Mouse (Mus musculus): ENCODE measurements around the gene Slf2. TPM values are rescaled to one million over a fixed set of nuclear protein-coding genes. Genes with fewer than 3 reads are reported as not detected.

Gene Slf2
- total RNA-seq (2023): 10 to 100 TPM; 25.6 to 26.8 TPM

DNA sequence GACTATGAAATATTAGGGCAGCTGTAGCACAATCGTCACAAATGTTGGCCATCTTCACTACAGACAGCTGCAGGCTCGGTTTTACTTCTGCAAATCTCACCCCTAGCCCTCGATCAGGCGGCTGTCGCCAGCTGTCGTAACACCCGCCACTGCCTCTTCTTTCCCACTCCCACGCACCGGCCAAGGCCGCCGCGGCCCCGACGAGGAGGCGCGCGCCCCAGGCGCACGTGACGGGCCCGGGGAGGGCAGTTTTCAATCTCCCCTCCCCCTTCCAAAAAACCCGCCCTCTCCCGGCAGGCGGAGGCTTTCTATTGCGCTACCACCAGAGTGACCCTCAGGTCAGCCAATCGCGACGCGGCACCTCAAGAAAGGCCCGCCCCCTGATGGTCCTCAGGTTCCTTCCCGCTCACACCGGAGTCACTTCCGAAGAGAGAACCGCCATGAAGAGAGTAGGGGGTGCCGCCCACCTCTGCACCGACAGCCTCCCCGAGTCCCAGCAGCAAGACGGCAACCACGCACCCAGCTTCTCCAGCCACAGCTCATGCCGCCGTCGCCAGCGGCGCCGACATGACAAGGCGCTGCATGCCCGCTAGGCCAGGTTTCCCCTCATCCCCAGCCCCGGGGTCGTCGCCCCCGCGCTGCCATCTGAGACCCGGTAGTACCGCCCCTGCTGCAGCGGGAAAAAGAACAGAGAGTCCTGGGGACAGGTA lies at the start of gene Slf2:
Slf2 (plus strand) TSS at position 408 of the 710 bp plus-strand sequence.

DNA sequence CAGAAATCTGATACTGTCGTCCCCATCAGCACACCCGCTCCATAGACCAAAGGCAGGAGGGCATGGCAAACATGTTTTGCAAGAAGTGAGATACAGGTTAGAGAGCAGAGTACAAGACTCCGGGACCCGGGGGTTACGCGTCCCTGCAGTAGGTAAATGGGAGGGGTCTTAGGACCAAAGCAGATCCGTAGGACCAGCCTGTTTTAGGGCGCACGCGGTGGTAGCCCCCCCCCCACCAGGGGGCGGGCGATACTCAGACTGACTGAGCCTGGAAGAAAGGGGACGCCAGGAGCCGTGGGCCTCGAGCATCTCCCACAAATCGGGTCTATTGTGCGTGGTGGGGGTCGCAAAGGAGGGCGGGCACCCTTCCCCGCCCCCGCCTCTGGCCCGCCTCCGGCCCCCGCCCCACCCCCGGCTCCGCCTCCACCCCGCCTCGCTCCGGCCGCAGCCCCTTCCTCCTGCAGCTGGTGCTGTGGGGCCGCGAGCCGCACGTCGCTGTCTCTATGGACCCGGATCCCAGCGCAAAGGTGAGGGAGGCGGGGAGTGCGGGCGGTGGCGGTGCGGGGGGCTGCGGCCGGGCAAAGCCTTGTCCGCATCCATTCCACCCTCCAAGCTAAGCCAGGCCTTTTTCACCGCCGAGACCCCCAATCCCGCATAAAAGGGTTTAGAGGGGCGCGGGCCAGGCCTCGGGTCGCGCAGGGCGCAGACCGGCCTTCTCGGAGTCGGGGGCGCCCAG lies 58.0 kb downstream of the Slf2 start, which contains the start of gene Sema4g:
Sema4g (plus strand) TSS at position 271 of the 736 bp plus-strand sequence.

DNA sequence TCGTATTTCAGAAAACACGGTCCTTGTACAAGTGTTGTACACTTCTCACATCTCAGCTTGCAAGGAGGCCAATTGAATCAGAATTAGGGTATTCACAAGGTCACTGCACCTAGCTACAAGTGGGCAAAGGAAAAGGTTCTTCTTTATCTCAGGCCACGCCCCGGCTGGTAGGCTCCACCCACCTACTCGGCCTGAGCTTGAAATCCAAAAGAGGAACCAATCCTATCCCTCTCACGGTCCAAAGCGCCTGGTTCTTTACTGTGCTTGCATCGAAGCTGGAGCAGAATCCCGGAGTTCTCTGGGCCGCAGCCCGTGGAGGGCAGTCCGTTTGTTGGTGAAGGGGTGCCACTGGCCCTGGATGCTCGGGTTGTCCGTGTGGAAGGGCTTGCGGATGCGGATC lies 74.5 kb downstream of the Slf2 start, which contains the start of gene Twnk:
Twnk (plus strand) TSS at position 220 of the 400 bp plus-strand sequence.

DNA sequence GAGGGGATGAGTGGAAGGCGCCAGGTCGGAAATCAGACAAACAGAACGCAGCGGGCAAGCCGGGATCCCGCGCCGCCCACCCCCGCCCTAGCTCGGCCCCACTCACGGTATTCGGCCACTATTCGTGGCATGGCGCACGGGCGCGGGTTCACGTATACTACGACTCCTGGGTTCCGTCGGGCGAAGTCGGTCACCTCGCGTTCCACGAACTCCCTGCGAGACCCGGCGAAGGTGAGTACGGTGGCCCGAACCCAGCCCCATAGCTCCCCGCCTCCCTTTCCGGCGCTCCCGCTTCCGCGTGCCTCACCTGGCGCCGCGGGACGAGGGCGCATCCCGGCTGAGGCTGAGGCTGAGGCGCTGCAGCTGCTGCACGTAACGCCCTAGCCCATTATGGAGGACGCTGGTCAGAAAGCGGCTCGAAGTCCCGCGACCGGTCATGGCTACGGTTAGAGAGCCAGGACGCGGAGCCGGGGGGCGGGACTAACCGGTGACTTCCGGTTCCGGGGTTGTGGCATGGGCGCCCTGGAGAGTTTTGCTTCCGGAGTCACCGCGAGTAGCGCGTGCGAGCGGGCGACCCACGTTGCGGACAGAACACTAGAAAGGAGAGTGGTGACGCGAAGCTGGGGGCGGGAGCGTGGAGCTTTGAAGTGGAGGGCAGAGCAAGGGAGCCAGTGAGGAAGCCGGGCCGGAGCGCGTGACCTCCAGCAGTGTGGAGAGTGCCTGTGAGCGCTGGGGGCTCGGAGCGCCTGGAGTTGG lies 75.2 kb downstream of the Slf2 start, which contains the start of gene Mrpl43:
Mrpl43 (minus strand) TSS at position 486 of the 756 bp plus-strand sequence.

DNA sequence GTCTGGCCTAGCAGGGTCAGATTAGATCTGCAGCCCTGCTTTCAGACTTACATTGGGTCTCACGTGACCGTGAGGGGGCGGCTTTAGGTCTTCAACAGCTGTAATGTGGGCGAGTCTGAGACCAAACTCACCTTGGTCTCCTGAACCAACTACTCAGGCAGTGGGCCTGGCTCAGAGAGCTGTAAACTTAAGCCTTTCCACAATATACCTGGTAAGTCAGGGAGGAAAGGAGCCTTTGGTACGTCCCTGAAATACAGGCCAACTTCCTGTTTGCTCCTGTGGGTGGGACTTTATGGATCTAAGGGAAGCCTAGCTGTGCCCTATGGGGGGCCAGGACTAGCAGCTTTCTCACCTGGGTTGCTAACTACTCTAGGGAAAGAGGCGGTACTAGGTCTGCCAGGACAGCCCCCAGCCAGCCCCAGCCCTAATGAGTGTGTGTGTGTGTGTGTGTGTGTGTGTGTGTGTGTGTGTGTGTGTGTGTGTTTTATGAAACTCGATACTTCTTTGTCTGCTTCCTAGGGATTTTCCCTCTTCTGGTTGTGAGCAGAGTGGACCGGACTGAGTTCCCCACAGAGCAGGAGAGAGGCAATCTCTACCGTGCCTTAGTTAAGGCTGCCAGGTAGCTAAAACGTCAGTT lies 83.5 kb downstream of the Slf2 start, which contains the start of gene Lzts2:
Lzts2 (plus strand) TSS at position 80 of the 637 bp plus-strand sequence.

Other genes with a start within 250 kb of the Slf2 start
- gene Pax2, start 175.1 kb upstream of the Slf2 start, total RNA-seq (2023): not detected
- gene Sema4g, start 58.0 kb downstream of the Slf2 start, total RNA-seq (2023): under 1 TPM; 0.11 to 0.28 TPM
- gene Twnk, start 74.5 kb downstream of the Slf2 start, total RNA-seq (2023): 1 to 10 TPM; 5.0 to 5.9 TPM
- 10 to 100 TPM; 25.1 to 25.4 TPM for gene Mrpl43, start 75.3 kb downstream of the Slf2 start, total RNA-seq (2023)
- gene Lzts2, start 83.3 kb downstream of the Slf2 start, total RNA-seq (2023): under 1 TPM; 0.37 to 0.49 TPM
- not detected for gene Pdzd7, start 114.6 kb downstream of the Slf2 start, total RNA-seq (2023)
- gene Sfxn3, start 116.4 kb downstream of the Slf2 start, total RNA-seq (2023): 10 to 100 TPM; 13.6 to 17.1 TPM
- gene Kazald1, start 144.1 kb downstream of the Slf2 start, total RNA-seq (2023): 1 to 10 TPM in 1 of 2 experiments, under 1 TPM in 1; 0.57 to 1.3 TPM
- not detected for gene Tlx1, start 219.5 kb downstream of the Slf2 start, total RNA-seq (2023)